Mouse (Mus musculus) hindbrain, embryonic 13.5 days (tissue): ENCODE results near the gene Tymp. TPM values are rescaled to one million over a fixed set of nuclear protein-coding genes. Genes with fewer than 3 reads are reported as not detected.
A peak's percentile ranks its signal among the peaks of the same experiment; 100 is the strongest.

ENCODE experiments used
- ATAC-seq: fragments of 200-750 bp; cut with Nextera tagmentation; 2 replicates; pipeline ENCODE4 v1.8.0; 2017; ENCODE audit warnings: moderate TSS enrichment; ENCODE audit not compliant: low FRiP score
- H3K27ac ChIP-seq: fragments of 300-500 bp; sonication (generic); 2 replicates; pipeline ENCODE4 v1.5.1; 2015; ENCODE audit warnings: inconsistent platforms, mild to moderate bottlenecking, moderate library complexity
- H3K27me3 ChIP-seq: fragments of 300-500 bp; sonication (generic); 2 replicates; pipeline ENCODE4 v1.6.1; 2015; ENCODE audit warnings: mild to moderate bottlenecking, inconsistent platforms
- H3K36me3 ChIP-seq: fragments of 300-500 bp; sonication (generic); 2 replicates; pipeline ENCODE4 v1.6.1; 2015; ENCODE audit warnings: mild to moderate bottlenecking, inconsistent platforms
- H3K4me1 ChIP-seq: fragments of 300-500 bp; sonication (generic); replicated peaks from 2 replicates; pipeline ENCODE4 v1.6.1; 2015; ENCODE audit warnings: inconsistent platforms
- H3K4me2 ChIP-seq: fragments of 300-500 bp; sonication (generic); 2 replicates; pipeline ENCODE4 v1.6.1; 2015; ENCODE audit warnings: inconsistent platforms, mild to moderate bottlenecking, moderate library complexity
- H3K4me3 ChIP-seq: fragments of 300-500 bp; sonication (generic); 2 replicates; pipeline ENCODE4 v1.5.1; 2015; ENCODE audit warnings: mild to moderate bottlenecking, inconsistent platforms
- H3K9ac ChIP-seq: fragments of 300-500 bp; sonication (generic); 2 replicates; pipeline ENCODE4 v1.6.1; 2015; ENCODE audit warnings: mild to moderate bottlenecking, inconsistent platforms
- H3K9me3 ChIP-seq: fragments of 300-500 bp; sonication (generic); 2 replicates; pipeline ENCODE4 v1.6.1; 2016; ENCODE audit warnings: inconsistent platforms
- WGBS: fragments of 180-500 bp; shearing (Covaris S2); methylation state at CpG from one replicate; pipeline ENCODE4 v1.1.7; 2015; 5-methylcytosine and 5-hydroxymethylcytosine counted together
- polyA plus RNA-seq: library from polyadenylated mRNA; unstranded; fragments of >200 nt; fragmentation: Nextera tagmentation; extraction: Ambion mirVana; gene quantifications from 2 replicates; pipeline ENCODE4 v1.2.1, GENCODE M21; 2015

Tymp gene
- 2.2 and 2.4 TPM in 2 replicates for polyA plus RNA-seq

DNA sequence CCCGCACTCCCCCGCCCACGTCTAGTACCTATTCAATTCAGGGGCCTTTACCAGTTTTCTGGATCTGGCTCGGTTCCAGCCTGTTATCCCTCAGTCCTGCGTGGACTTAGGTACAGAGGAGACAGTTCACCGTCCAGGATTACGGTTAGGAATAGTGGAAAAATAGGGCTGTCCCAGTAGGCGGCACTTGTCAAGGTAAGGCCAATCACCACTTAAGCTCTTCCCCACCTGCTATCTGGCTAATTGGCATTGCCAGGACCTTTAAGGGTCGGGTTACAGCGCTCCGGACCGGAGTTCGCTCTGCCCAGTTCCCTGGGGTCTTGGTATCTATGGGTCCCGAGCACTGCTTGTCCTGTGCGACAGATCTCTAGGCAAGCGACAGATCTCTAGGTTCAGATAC lies at the start of gene Tymp:
Gene Tymp (minus strand): TSS at position 83 of the 400 bp plus-strand sequence.
- H3K9me3 ChIP-seq, result no peaks in the 10 kb centered on the region
- ATAC-seq, result no peak
- H3K27ac ChIP-seq, result no peak within 1 kb of the TSS
- 26% methylated on average over 16 of the region's 16 CpGs for WGBS
- H3K36me3 ChIP-seq, result peaks cover 9% of the 10 kb centered on the region
- peak within 1 kb of the TSS; percentile 6; the same call in 1 of the 2 replicates for H3K9ac ChIP-seq
- H3K4me1 ChIP-seq, result peaks cover 44% of the 10 kb centered on the region
- 0 out of 2 replicates have a peak within 1 kb of the TSS, but pooled peaks have one; percentile 1 for H3K4me3 ChIP-seq
- 0 out of 2 replicates have a peak within 1 kb of the TSS, but pooled peaks have one; percentile 4 for H3K4me2 ChIP-seq
- peaks cover 56% of the 10 kb centered on the region for H3K27me3 ChIP-seq

DNA sequence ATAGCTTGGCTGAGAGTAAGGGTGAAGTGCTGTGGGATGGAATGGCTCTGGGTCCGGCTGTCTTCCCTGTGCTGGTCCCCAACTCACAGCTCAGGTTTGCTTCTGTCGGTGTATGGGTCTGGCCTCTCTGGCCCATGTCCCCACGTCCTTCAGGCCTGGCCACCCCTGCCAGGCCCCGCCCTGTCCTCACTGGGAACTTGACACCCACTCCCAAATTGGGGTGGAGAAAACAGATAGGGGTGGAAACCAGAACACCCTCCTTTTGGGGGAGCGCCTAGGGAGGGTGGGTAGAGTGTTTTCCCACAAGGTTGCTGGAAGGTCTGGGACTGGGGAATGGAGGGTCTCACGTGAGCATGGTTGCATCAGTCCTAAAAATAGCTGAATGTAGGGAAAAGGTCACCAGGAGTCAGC lies 48.9 kb upstream of the Tymp start, which contains the start of gene Cpt1b:
Gene Cpt1b (minus strand): TSS at position 153 of the 411 bp plus-strand sequence.
- Histone ChIP-seq H3K4me3 (no peak within 1 kb of the TSS), H3K9me3 (no peaks in the 10 kb centered on the region), H3K4me1 (peaks cover 18% of the 10 kb centered on the region), H3K27me3 (no peaks in the 10 kb centered on the region), H3K36me3 (peaks cover 58% of the 10 kb centered on the region), H3K9ac (no peak within 1 kb of the TSS), H3K4me2 (no peak within 1 kb of the TSS), H3K27ac (no peak within 1 kb of the TSS)
- ATAC-seq, result no peak
- WGBS, result 35% methylated on average over 6 of the region's 6 CpGs

DNA sequence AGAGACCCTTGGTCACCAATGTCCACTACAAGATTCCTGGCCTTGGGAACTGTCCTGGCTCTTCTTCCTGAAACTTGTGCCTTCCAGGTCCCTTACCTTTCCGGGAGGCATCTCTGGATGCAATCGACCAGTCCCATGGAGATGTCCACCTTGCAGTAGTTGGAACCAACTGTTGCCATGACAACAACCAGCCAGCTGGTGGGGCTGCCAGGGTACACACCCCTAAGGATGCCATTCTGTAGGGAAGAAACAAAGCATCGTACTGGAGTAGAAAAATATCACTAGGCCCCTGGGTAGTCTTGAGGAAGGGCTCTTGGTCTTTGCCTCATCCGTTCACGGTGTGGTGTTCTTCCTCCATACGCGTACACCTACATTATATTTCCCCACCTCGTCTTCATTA lies 47.8 kb upstream of the Tymp start:
- ATAC-seq, result no peak
- no peak overlapping the region for H3K27ac ChIP-seq
- H3K4me3 ChIP-seq, result no peak overlapping the region
- peaks cover 14% of the 10 kb centered on the region for H3K4me1 ChIP-seq
- no peak overlapping the region for H3K9ac ChIP-seq
- H3K27me3 ChIP-seq, result no peaks in the 10 kb centered on the region
- 90% methylated on average over 8 of the region's 8 CpGs for WGBS
- H3K36me3 ChIP-seq, result peaks cover 69% of the 10 kb centered on the region
- H3K9me3 ChIP-seq, result no peaks in the 10 kb centered on the region
- no peak overlapping the region for H3K4me2 ChIP-seq

- WGBS, result 92% methylated on average over 9 of the region's 9 CpGs
- no peak for ATAC-seq
Measured at GRCm38 (mm10) chr15:89421938-89422337, 45.1 kb upstream of the Tymp start.

GRCm38 (mm10) chr15:89415282-89415681 lies 38.4 kb upstream of the Tymp start:
- 94% methylated on average over 8 of the region's 8 CpGs for WGBS
- no peaks in the 10 kb centered on the region for H3K9me3 ChIP-seq

More at GRCm38 (mm10) chr15:89421938-89422337, 45.1 kb upstream of the Tymp start:
- peaks cover 86% of the 10 kb centered on the region for H3K36me3 ChIP-seq
- H3K9ac ChIP-seq, result no peak overlapping the region
- no peaks in the 10 kb centered on the region for H3K27me3 ChIP-seq
- no peak overlapping the region for H3K4me2 ChIP-seq
- H3K27ac ChIP-seq, result no peak overlapping the region
- no peaks in the 10 kb centered on the region for H3K9me3 ChIP-seq
- no peaks in the 10 kb centered on the region for H3K4me1 ChIP-seq
- H3K4me3 ChIP-seq, result no peak overlapping the region

GRCm38 (mm10) chr15:89410118-89410517 lies 33.3 kb upstream of the Tymp start, which contains the start of gene Syce3:
TSS of gene Syce3 (minus strand) at chr15:89410503.
- no peak for ATAC-seq
- WGBS, result 88% methylated on average over 22 of the region's 24 CpGs
- no peaks in the 10 kb centered on the region for H3K36me3 ChIP-seq
- no peak within 1 kb of the TSS for H3K4me2 ChIP-seq
- H3K4me1 ChIP-seq, result no peaks in the 10 kb centered on the region
- no peak within 1 kb of the TSS for H3K27ac ChIP-seq
- peaks cover 13% of the 10 kb centered on the region for H3K9me3 ChIP-seq
- H3K9ac ChIP-seq, result no peak within 1 kb of the TSS
- H3K4me3 ChIP-seq, result no peak within 1 kb of the TSS
- H3K27me3 ChIP-seq, result no peaks in the 10 kb centered on the region

More at GRCm38 (mm10) chr15:89415282-89415681, 38.4 kb upstream of the Tymp start:
- H3K27me3 ChIP-seq, result no peaks in the 10 kb centered on the region
- H3K4me2 ChIP-seq, result no peak overlapping the region
- H3K27ac ChIP-seq, result no peak overlapping the region
- H3K4me3 ChIP-seq, result no peak overlapping the region
- H3K36me3 ChIP-seq, result peaks cover 43% of the 10 kb centered on the region
- no peaks in the 10 kb centered on the region for H3K4me1 ChIP-seq
- H3K9ac ChIP-seq, result no peak overlapping the region
- ATAC-seq, result no peak

DNA sequence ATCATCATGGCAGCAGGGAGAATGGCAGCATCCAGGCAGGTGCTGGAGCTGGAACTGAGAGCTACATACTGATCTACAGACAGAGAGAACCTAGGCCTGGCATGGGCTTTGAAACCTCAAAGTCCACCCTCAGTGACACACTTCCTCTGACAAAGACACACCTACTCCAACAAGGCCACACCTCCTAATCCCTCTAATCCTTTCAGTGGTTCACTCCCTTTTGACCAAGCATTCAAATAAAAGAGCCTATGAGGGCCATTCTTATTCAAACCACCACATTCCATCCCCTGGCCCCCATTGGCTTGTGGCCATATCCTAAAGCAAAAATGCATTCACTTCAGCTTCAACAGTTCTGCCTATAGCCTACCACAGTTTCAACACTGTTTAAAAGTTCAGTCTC lies 29.9 kb upstream of the Tymp start:
- Histone ChIP-seq H3K36me3 (no peaks in the 10 kb centered on the region), H3K9ac (no peak overlapping the region), H3K4me3 (no peak overlapping the region), H3K27me3 (no peaks in the 10 kb centered on the region), H3K27ac (no peak overlapping the region), H3K4me1 (no peaks in the 10 kb centered on the region), H3K4me2 (no peak overlapping the region), H3K9me3 (peaks cover 13% of the 10 kb centered on the region)
- no peak for ATAC-seq

DNA sequence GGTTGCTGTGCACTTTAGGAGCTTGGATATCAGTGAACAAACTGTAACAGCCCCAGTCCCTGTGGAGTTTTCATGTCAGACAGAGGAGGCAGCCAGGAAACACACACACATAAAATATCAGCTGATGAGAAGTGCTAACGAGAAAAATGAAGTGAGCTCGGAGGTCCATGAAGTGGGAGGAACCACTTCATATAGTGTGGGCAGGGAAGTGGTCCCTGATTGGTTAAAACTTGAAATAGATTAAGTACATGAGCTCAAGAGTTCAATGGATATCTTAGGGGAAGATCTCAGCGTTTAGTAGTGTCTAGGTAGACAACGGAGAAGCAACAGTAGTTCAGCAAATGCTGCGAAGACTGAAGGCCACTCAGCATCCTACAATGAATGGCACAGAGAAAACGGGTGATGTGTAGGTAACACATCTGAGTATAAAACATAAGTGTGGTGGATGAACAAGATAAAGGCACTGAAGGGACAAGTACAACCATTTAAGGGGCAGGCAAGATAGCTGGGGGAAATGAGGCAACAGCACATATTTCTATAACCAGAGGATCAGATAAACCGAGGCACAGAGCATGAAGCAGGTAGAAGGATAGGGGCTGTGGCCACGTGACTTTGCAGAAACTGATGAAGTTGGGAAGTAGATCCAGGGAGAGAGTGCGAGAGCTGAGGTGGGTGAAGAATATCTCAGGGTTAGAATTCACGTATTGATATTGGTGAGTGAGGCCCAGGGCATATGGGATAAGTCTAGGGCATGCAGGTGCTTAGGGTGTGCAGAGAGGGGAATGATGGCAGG lies 28.2 kb upstream of the Tymp start:
- Histone ChIP-seq H3K9me3 (peaks cover 13% of the 10 kb centered on the region), H3K9ac (no peak overlapping the region), H3K36me3 (no peaks in the 10 kb centered on the region), H3K4me3 (no peak overlapping the region), H3K27me3 (no peaks in the 10 kb centered on the region), H3K27ac (no peak overlapping the region), H3K4me1 (no peaks in the 10 kb centered on the region), H3K4me2 (no peak overlapping the region)
- ATAC-seq, result no peak
- 88% methylated on average over 10 of the region's 10 CpGs for WGBS

DNA sequence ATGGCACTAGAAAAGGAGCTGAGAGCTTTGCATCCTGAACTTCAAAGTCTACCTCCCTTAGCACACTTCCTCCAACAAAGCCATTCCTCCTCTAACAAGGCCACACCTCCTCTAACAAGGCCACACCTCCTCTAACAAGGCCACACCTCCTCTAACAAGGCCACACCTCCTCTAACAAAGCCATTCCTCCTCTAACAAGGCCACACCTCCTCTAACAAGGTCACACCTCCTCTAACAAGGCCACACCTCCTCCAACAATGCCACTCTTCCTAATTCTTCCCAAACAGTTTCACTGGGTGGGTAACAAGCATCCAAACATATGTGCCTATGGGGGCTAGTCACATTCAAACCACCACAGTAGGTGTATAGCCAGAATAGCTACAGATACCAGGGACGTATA lies 25.6 kb upstream of the Tymp start:
- WGBS, result 87% methylated on average over 1 of the region's 1 CpGs
- H3K36me3 ChIP-seq, result no peaks in the 10 kb centered on the region
- no peak overlapping the region for H3K4me3 ChIP-seq
- no peak overlapping the region for H3K27ac ChIP-seq
- ATAC-seq, result no peak
- H3K4me1 ChIP-seq, result no peaks in the 10 kb centered on the region
- H3K9ac ChIP-seq, result no peak overlapping the region
- H3K9me3 ChIP-seq, result 0 out of 2 replicates have a peak, but pooled peaks cover 3% of the 10 kb centered on the region
- H3K4me2 ChIP-seq, result no peak overlapping the region
- no peaks in the 10 kb centered on the region for H3K27me3 ChIP-seq

DNA sequence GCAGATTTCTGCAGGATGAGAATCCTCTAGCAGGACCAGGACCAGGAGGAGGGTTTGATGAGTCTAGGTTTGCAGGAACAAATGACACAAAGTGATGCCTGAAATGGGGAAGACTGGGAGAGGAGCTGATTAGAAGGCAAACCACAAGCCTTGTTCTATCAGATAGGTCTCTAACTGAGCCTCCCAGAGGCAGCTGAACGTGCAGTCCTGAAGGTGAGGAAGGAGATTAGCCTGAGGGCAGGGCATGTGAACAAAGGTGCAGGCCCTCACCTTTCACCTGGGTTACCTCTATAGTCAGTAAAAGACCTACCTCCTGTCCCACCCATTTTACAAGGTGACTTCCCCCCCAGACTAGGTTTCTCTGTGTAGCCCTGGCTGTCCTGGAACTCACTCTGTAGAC lies 22.9 kb upstream of the Tymp start:
- ATAC-seq, result no peak
- H3K27ac ChIP-seq, result no peak overlapping the region
- WGBS, result 90% methylated on average over 1 of the region's 1 CpGs
- no peaks in the 10 kb centered on the region for H3K4me1 ChIP-seq
- no peaks in the 10 kb centered on the region for H3K36me3 ChIP-seq
- no peaks in the 10 kb centered on the region for H3K9me3 ChIP-seq
- no peaks in the 10 kb centered on the region for H3K27me3 ChIP-seq
- H3K9ac ChIP-seq, result no peak overlapping the region
- H3K4me3 ChIP-seq, result no peak overlapping the region
- H3K4me2 ChIP-seq, result no peak overlapping the region

DNA sequence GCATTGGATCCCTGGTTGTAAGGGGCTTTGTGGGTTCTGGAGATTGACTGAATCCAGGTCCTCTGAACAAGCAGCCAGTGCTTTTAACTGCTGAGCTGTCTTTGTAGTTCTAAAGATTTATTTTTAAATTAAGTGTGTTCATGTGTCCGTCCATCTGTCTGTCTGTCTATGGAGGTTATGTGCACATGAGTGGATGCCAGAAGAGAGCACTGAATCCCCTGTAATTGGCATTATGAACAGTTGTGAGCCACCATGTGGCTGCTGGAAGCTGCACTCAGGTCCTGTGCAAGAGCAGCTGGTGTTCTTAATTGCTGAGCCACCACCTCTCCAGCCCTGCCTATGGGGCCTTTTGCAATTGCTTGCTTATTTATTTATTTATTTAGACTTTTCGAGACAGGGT lies 21.3 kb upstream of the Tymp start:
- no peak for ATAC-seq
- H3K4me1 ChIP-seq, result no peaks in the 10 kb centered on the region
- no peak overlapping the region for H3K4me3 ChIP-seq
- H3K9ac ChIP-seq, result no peak overlapping the region
- no peaks in the 10 kb centered on the region for H3K9me3 ChIP-seq
- WGBS, result 77% methylated on average over 2 of the region's 2 CpGs
- no peak overlapping the region for H3K4me2 ChIP-seq
- no peak overlapping the region for H3K27ac ChIP-seq
- no peaks in the 10 kb centered on the region for H3K36me3 ChIP-seq
- no peaks in the 10 kb centered on the region for H3K27me3 ChIP-seq

- WGBS, result 94% methylated on average over 4 of the region's 4 CpGs
- H3K4me2 ChIP-seq, result no peak overlapping the region
- no peak overlapping the region for H3K9ac ChIP-seq
- H3K36me3 ChIP-seq, result no peaks in the 10 kb centered on the region
- H3K9me3 ChIP-seq, result no peaks in the 10 kb centered on the region
- no peak overlapping the region for H3K27ac ChIP-seq
- no peaks in the 10 kb centered on the region for H3K4me1 ChIP-seq
- H3K27me3 ChIP-seq, result no peaks in the 10 kb centered on the region
- no peak for ATAC-seq
- no peak overlapping the region for H3K4me3 ChIP-seq
Measured at GRCm38 (mm10) chr15:89396883-89397282, 20.0 kb upstream of the Tymp start.

DNA sequence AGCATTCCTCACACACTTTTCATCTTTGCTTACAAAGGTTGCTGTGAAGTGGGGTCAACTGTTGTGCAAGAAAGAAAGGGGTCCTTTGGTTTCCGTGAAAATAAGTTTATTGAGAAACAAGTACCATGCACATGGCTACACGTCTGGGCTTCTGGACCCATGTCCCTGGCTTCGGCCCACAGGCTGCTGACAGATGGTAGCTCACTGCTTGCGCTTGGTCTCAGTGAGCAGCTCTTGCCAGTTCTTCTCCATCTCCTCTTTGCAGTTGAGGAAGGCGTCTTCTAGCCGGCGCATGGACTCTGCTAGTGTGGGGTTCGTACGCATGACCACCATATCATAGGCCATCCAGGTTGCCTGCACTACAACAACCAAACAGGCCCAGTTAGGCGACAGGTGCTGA lies 13.2 kb upstream of the Tymp start:
- H3K36me3 ChIP-seq, result no peaks in the 10 kb centered on the region
- no peak overlapping the region for H3K4me3 ChIP-seq
- H3K4me2 ChIP-seq, result no peak overlapping the region
- no peak for ATAC-seq
- peaks cover 7% of the 10 kb centered on the region; the same call in 1 of the 2 replicates for H3K27me3 ChIP-seq
- H3K4me1 ChIP-seq, result no peaks in the 10 kb centered on the region
- 91% methylated on average over 10 of the region's 10 CpGs for WGBS
- no peak overlapping the region for H3K27ac ChIP-seq
- no peaks in the 10 kb centered on the region for H3K9me3 ChIP-seq
- no peak overlapping the region for H3K9ac ChIP-seq
